Mouse (Mus musculus): ENCODE data around the gene Zbtb33.

Gene Zbtb33

DNA sequence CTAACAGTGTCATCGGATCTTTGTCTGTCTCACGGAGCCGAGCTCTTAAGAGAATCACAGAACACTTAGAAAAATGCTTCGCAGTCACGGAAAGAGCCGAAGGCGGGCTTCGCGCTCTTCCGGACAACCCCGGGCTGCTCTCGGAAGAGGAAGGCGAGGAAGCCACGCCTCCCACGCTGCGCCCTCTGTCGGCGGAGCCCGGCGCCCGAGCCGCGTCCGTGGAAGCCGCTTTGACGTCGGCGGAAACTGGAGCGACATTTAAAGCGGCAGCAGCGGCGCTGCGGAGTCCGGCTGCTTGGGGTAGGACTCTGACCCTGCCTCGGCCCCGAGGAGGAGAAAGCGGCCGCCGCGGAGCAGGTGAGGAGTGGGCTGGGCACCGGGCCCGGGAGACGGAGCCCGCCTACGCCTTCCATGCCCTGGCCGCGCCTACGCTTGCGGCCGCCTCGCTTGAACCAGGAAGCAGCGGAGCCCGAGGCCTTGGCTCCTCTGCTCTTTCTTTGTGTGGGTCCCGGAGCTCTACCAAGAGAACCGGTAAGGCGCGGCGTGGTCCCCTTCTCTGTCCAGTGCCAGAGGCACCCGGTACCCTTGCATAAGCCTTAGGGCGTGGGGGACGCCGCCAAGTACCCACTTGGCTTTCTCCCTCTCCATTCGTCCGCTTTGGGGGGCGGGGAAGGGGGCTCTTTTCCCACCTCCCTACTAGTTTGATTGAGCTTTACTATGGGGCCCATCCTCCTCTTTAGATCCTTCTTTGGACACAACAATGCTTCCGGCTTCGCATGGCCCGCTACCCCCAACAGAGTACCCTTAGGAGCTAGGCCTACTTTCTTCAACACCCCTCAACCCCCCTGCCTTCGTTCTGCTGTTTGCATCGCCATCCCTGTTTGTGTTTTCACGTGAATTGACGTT, at the start of gene Zbtb33:
Gene Zbtb33, plus strand, starts transcription at position 242 of the 906 bp plus-strand sequence.
- DNase-seq: peak; percentile 83

DNA sequence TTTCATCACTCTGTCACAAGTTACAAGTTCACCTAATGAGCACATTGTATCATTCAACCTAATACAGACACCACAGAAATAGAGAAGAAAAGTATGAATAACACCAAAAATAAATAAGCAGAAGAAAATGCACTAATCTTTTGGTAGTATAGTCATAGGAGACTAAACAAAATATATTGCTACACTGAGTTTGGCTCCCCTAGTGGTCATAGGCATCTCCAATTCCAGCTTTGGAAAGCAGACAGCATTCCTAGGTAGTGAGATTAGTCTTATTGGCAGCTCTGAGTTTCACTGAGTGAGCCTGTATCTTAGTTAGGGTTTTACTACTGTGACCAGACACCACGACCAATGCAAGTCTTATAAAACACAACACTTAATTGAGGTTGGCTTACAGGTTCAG, 30.5 kb upstream of the Zbtb33 start:
- no peak for DNase-seq

DNA sequence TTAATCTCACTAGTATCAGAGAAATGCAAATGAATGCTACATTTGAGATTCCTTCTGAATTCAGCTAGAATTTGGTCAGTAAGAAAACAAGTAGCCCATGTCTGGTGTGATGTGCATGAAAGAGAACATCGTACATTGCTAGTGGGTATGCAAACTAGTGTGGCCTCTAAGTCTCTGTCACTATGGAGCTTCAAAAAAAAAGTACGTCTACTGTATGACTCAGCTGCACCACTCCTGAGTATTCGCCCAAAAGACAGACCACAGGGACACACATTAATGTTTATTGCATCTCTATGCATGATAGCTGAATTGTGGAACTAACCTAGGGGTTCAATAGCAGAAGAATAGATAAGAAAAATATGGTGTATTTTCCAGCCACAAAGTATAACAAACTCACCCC, 24.3 kb upstream of the Zbtb33 start:
- DNase-seq: no peak

DNA sequence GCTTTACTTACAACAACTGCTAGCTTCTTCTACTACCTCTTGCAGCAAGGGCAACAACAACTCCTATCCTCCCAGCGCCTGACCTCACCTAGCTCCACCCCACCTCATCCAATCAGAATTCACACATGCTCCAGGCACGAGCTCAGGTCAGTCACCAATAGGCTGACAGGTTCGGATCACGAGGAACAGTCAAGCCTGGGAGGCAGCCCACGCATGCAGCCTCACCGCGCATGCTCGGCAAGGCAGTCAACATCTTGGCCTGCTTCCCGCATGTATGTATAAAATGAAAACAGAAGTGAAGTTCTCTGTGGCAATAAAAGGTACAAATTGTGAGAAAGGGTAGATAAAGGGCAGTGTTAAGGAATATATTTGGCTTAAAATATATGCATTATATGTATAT, 23.5 kb upstream of the Zbtb33 start:
- DNase-seq: no peak

DNA sequence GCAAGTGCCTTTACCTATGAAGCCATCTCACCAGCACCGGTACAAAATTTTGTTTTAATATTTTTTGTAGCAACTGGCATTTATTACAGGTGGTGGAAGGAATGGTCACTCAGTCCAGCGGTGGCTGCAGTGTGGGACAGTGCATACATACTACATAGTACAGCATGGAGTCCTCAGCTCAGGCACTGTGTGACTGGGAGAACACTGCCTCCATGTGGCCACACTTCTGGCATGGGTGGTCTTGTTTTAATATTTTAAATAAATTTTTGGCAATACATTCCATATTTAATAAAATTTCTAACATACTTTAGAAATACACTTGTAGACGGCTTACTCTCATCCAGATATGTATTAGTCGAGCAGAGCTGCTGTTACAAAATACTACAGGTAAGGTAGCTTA, 23.0 kb upstream of the Zbtb33 start:
- DNase-seq: no peak

DNA sequence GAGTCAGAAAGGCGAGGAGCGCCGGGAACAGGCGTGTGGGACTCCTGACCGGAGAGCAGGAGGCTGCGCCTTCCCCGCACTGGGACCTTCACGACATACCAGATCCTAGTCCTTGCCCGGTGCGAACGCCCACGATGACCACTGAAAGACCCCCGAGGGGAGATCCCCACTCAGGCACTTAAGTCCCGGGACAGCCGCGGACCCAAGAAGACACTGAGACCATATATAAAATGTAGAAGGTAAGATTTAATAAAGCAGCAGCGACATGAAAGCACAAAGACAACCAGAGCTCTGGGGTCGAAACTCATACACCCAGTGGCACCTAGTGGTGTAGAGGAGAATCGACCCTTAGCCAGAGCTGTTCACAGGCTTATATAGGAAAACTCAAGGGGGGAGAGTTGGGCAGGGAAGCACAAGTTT, 9.7 kb upstream of the Zbtb33 start:
- DNase-seq: peak; percentile 36

DNA sequence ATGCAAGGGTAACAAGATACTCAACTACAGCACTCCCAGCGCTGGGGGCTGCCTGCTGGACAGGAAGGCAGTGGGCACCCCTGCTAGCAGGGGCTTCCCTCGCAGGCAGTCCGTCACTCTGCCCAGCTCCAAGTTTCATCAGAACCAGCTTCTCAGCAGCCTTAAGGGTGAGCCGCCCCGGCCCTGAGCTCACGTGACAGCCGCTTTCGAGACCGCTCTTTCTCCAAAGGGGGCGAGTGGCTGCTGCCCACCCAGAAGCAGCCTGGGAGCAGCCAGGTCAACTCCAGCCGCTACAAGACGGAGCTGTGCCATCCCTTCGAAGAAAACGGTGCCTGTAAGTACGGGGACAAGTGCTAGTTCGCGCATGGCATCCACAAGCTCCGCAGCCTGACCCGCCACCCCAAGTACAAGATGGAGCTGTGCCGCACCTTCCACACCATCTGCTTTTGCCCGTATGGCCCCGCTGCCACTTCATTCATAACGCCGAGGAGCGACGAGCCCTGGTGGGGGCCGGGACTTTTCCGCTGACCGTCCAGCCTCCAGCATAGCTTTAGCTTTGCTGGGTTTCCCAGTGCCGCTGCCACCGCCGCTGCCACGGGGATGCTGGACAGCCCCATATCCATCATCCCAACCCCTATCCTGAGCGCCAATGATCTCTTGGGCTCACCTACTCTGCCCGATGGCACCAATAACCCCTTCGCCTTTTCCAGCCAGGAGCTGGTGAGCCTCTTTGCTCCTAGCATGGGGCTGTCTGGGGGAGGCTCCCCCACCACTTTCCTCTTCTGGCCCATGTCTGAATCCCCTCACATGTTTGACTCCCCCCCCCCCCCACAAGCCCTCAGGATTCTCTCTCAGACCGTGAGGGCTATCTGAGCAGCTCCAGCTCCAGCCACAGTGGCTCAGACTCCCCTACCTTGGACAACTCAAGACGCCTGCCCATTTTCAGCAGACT, 8.7 kb upstream of the Zbtb33 start:
- no peak for DNase-seq

DNA sequence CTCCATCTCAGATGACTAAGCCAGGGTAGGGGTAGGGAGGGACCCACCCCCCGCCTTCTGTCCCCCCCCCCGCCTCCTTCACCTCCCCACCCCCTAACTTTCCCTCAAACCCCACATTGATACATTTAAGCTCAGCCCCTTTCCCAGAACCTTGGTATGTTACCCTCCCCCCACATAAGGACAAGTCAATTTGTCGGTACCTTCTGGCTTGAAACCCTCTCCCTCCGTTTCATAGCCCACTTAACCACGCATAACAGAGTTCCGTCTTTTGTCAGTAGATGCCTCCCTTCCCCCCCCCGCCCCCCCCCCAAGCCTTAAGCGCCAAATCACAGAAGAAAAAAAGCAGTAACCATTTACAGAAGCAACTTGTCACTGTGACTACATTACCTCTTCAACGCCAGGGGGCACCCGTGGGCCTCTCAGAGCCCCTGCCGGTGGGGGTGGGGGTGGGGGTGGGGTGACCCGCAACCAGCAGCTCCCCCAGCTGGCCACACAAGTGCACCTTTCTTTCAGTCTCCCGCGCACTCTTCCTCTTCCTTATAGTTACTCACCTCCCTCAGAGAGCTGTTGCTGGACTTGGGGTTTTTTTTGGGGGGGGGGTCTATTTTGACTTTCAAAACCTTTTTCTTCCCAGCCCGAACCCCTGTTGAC, 7.9 kb upstream of the Zbtb33 start:
- no peak for DNase-seq

DNA sequence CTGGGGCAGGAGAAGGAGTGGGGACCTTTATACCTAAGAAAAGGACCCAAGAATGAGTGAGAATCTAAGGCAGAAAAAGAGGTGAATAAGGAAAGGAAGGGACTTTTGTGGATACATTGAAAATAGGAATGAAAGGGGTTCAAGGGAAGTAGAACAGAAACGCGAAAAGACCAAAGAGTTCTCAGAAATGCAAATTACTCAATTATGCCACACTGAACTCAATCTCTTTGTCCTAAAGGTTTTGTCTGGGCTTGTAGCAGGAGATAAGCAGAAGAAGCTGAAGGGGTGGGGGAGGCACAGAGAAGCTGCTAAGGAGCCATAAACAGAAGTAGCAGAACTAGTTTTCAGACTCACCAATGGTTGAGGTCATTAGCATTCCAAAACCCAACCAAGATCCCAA, 4.1 kb upstream of the Zbtb33 start:
- DNase-seq: no peak

DNA sequence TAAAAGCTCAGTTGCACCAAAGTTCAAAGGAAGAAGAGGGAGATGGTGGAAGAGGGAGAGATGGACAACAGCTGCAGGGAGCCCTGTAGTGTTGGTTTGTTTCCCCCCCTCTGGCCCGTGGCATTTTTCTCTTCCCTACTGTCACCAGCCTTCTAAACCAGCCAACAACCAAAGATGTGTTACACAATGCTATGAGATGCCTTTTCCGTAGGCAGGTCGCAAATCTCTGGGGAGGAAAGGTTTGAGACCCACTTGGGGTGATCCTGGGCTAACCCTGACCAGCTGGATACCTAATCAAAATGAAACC, 818 bp downstream of the Zbtb33 start:
- DNase-seq: no peak

DNA sequence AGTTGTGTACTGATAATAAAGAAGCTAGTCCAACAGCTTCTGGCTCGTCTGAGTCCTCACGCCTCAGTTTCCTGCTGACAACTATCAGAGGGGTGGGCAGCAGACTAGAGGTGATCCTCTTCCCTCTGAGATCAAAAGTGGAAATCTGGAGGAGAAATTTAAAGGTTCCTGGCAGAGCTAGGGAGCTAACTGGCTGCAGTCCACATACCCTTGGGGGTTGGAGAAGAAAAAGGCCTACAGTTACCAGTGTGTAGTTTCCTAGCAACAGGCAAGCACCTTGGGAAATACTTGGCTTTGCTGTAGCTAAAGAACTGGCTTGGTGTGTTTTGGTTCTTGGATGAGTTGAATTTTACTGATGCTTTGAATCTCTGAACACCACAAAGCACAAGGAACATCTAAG, 12.2 kb downstream of the Zbtb33 start:
- no peak for DNase-seq

DNA sequence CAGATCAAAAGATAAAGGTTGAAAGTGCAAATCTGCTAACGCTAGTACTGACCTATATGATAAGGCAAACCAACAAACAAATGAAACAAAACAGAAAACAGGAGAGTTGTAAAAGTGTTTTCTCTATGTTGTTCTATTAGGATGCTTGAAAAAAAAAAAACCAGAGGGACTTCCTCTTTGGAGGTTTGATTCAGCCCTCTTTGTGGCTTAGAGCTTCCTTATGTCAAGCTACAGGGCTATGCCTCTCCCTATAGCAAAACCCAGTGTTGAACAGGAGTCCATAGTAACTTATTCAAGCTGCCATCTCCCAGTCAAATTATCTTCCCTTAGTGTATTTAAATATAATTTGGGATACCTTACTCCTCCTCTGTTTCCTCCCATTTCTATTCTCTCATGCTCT, 17.8 kb downstream of the Zbtb33 start:
- no peak for DNase-seq

DNA sequence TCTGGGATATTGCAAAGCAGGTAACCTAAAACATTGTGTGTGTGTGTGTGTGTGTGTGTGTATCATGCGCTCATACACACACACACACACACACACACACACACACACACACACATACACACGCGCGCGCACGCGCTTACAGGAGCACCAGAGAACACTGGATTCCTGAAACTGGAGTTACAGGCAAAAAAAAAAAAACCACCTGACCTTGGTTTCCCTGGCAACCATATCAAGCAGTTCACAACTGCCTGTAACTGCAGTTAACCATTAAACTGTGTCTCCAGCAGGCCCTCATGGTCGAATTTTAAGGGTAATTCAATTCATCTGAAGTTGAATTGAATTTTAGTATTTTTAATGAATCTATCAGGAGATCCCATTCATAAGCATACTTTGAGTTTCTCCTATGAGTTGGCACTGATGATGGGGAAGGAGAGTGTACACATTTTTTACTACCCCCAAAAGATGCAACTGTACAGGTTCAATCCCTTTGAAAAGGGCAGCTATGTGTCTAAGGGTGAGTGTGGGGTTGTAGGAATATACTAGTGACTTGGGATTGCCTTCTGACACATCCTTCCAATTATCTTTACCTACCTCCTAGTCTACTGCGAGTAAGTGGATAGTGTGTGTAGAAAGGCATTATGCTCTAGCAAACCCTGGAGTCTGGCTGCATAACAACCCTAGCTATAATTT, 27.5 kb downstream of the Zbtb33 start:
- DNase-seq: no peak

DNA sequence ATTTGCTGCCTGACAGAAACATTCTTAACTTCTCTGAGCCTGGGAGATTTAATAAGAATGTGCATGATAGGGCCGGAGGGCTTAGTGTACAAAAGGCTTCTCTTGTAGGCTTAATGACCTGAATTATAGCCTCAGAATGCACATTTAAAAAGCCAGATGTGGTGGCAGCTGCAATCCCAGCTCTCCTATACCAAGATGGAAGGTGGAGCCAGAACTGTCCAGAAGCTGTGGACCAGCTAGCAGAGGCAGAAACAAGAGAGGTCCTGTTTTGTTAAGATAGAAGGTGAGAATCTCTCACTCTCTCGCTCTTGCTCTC, 28.0 kb downstream of the Zbtb33 start:
- no peak for DNase-seq

DNA sequence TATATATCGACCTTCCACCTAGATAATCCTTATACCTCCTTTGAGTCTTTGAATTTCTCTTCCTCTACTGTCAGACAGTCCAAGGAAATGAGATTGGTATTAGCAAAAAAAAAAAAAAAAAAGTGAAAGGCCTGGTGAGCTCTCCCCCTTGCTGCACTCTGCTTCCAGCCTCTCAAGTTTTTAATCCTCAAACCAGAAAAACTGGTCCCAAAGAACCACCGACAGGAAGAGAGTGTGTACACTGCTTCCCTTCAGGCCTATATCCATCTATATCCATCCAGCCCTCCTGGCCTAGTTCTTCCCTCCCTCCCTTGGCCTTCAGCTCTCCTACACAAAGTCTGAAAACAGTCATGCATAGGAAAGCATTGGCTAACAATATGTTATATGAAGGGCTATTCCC, 33.2 kb downstream of the Zbtb33 start:
- DNase-seq: no peak

DNA sequence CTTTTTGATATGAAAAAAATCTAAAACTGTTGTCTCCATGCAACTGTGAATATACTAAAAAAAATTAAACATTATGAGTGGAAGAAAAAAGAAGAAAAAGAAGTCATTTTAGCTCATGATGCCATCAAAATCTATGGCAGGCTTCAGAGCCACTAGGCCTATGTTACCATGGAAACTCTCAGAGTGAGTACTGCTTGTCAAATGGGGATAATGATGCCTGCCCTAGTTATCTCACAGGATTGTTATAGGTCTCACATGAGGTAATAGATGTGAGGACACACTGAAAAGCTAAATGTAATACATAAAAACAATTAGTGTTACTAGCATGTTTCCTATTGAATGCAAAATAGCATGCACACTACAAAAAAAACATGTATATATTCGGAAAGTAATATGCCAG, 40.3 kb downstream of the Zbtb33 start:
- DNase-seq: no peak

DNA sequence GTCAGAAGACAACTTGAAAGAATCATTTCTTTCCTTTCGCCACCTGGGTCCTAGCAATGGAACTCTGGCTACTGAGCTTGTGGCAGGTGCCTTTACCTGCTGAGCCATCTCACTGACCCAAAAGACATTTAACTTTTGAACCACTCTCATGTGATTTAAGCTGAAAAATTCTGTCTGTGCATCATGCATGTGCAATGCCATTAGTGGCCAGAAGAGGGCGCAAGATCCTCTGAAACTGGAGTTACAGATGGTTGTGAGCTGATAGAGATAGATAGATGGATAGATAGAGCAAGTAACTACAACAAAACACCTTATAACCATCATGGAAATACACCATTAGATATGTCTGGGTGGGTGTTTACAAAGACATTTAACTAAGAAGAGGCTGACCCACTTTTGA, 48.1 kb downstream of the Zbtb33 start:
- peak; percentile 4 for DNase-seq
